Mouse (Mus musculus) stomach, embryonic 14.5 days (tissue): ENCODE data around the gene Clec2l. TPM values are rescaled to one million over a fixed set of nuclear protein-coding genes. Genes with fewer than 3 reads are reported as not detected.

ENCODE experiments used
- ATAC-seq: fragments of 200-750 bp; cut with Nextera tagmentation; 2 replicates; pipeline ENCODE4 v1.8.0; 2017; ENCODE audit warnings: low read depth, moderate TSS enrichment; ENCODE audit not compliant: insufficient number of reproducible peaks, insufficient read depth, low FRiP score
- H3K27ac ChIP-seq: fragments of 300-500 bp; sonication (generic); 2 replicates; pipeline ENCODE4 v1.5.1; 2014; ENCODE audit warnings: mild to moderate bottlenecking, low read length, moderate library complexity, mixed read lengths
- H3K27me3 ChIP-seq: fragments of 300-500 bp; sonication (generic); 2 replicates; pipeline ENCODE4 v1.6.1; 2014; ENCODE audit warnings: low read length, control low read depth, mixed read lengths; ENCODE audit not compliant: control insufficient read depth, insufficient read depth
- H3K36me3 ChIP-seq: fragments of 300-500 bp; sonication (generic); 2 replicates; pipeline ENCODE4 v1.6.1; 2014; ENCODE audit warnings: mild to moderate bottlenecking, control low read depth, low read length, moderate library complexity, mixed read lengths; ENCODE audit not compliant: control insufficient read depth, insufficient read depth
- H3K4me1 ChIP-seq: fragments of 300-500 bp; sonication (generic); 2 replicates; pipeline ENCODE4 v1.6.1; 2014; ENCODE audit warnings: low read length, control low read depth, mixed read lengths; ENCODE audit not compliant: control insufficient read depth, insufficient read depth
- H3K4me2 ChIP-seq: fragments of 300-500 bp; sonication (generic); replicated peaks from 2 replicates; pipeline ENCODE4 v1.6.1; 2014; ENCODE audit warnings: low read depth, low read length, control low read depth
- H3K4me3 ChIP-seq: fragments of 300-500 bp; sonication (generic); 2 replicates; pipeline ENCODE4 v1.5.1; 2014; ENCODE audit warnings: low read depth, low read length, control low read depth
- H3K9ac ChIP-seq: fragments of 300-500 bp; sonication (generic); replicated peaks from 2 replicates; pipeline ENCODE4 v1.6.1; 2014; ENCODE audit warnings: low read depth, mild to moderate bottlenecking, control low read depth, low read length, moderate library complexity, mixed read lengths
- H3K9me3 ChIP-seq: fragments of 300-500 bp; sonication (generic); 2 replicates; pipeline ENCODE4 v1.6.1; 2016; ENCODE audit warnings: low read depth, low read length, control low read depth; ENCODE audit not compliant: control insufficient read depth
- WGBS: fragments of 180-500 bp; shearing (Covaris S2); extraction: QIAGEN DNeasy Blood & Tissue Kit; methylation state at CpG from one replicate; pipeline ENCODE4 v1.1.7; 2014; 5-methylcytosine and 5-hydroxymethylcytosine counted together
- polyA plus RNA-seq: library from polyadenylated mRNA; unstranded; fragments of >200 nt; fragmentation: Nextera tagmentation; extraction: Ambion mirVana; gene quantifications from 2 replicates; pipeline ENCODE4 v1.2.1, GENCODE M21; 2014

The Clec2l gene
- polyA plus RNA-seq = 1.8 and 1.9 TPM in 2 replicates

- peak within 1 kb of the TSS; percentile 86 for H3K4me2 ChIP-seq
- peaks cover 7% of the 10 kb centered on the region; the same call in 1 of the 2 replicates for H3K27me3 ChIP-seq
- under 1% methylated on average over 78 of the region's 84 CpGs for WGBS
- peak within 1 kb of the TSS; percentile 57 for H3K9ac ChIP-seq
- ATAC-seq = peak; percentile 54; the same call in 1 of the 2 replicates
- H3K4me1 ChIP-seq = no peaks in the 10 kb centered on the region
- H3K27ac ChIP-seq = no peak within 1 kb of the TSS
- no peaks in the 10 kb centered on the region for H3K9me3 ChIP-seq
- no peaks in the 10 kb centered on the region for H3K36me3 ChIP-seq
- peak within 1 kb of the TSS; percentile 45 for H3K4me3 ChIP-seq
These were observed at the start of gene Clec2l for GRCm38 (mm10) chr6:38662714-38663615. TSS of gene Clec2l (plus strand) at chr6:38663069.

- Histone ChIP-seq H3K27me3 (no peaks in the 10 kb centered on the region), H3K4me2 (no peak overlapping the region), H3K4me1 (no peaks in the 10 kb centered on the region), H3K36me3 (peaks cover 3% of the 10 kb centered on the region), H3K9me3 (no peaks in the 10 kb centered on the region; the same call in 1 of the 2 replicates), H3K27ac (no peak overlapping the region), H3K4me3 (no peak overlapping the region), H3K9ac (no peak overlapping the region)
- no peak for ATAC-seq
- 95% methylated on average over 1 of the region's 1 CpGs for WGBS
These were observed 40.5 kb upstream of the Clec2l start for GRCm38 (mm10) chr6:38622406-38622805.

GRCm38 (mm10) chr6:38623457-38623856, 39.4 kb upstream of the Clec2l start:
- Histone ChIP-seq H3K9ac (no peak overlapping the region), H3K9me3 (no peaks in the 10 kb centered on the region), H3K27ac (no peak overlapping the region), H3K4me1 (no peaks in the 10 kb centered on the region), H3K36me3 (peaks cover 3% of the 10 kb centered on the region), H3K4me2 (no peak overlapping the region), H3K4me3 (no peak overlapping the region), H3K27me3 (no peaks in the 10 kb centered on the region)
- ATAC-seq = no peak
- whole genome bisulfite sequencing = 65% methylated on average over 2 of the region's 2 CpGs

- Histone ChIP-seq H3K4me2 (no peak overlapping the region), H3K4me1 (no peaks in the 10 kb centered on the region), H3K4me3 (no peak overlapping the region), H3K9me3 (no peaks in the 10 kb centered on the region), H3K27me3 (no peaks in the 10 kb centered on the region), H3K27ac (no peak overlapping the region), H3K36me3 (peaks cover under 1% of the 10 kb centered on the region), H3K9ac (no peak overlapping the region)
- 69% methylated on average over 1 of the region's 1 CpGs for WGBS
- no peak for ATAC-seq
These were observed 38.4 kb upstream of the Clec2l start for GRCm38 (mm10) chr6:38624439-38624838.

- H3K9me3 ChIP-seq = no peaks in the 10 kb centered on the region
- H3K27me3 ChIP-seq = no peaks in the 10 kb centered on the region
- no peak overlapping the region for H3K9ac ChIP-seq
- H3K4me2 ChIP-seq = no peak overlapping the region
- H3K27ac ChIP-seq = no peak overlapping the region
- 96% methylated on average over 5 of the region's 5 CpGs for WGBS
- H3K36me3 ChIP-seq = no peaks in the 10 kb centered on the region; the same call in none of the 2 replicates
- H3K4me3 ChIP-seq = no peak overlapping the region
- ATAC-seq = no peak
- no peaks in the 10 kb centered on the region for H3K4me1 ChIP-seq
These were observed 36.8 kb upstream of the Clec2l start for GRCm38 (mm10) chr6:38626086-38626485.

GRCm38 (mm10) chr6:38627081-38627480, 35.8 kb upstream of the Clec2l start:
- Histone ChIP-seq H3K9ac (no peak overlapping the region), H3K4me2 (no peak overlapping the region), H3K27ac (no peak overlapping the region), H3K36me3 (no peaks in the 10 kb centered on the region; the same call in 1 of the 2 replicates), H3K27me3 (no peaks in the 10 kb centered on the region), H3K9me3 (no peaks in the 10 kb centered on the region), H3K4me3 (no peak overlapping the region), H3K4me1 (no peaks in the 10 kb centered on the region)
- 94% methylated on average over 4 of the region's 4 CpGs for WGBS
- no peak for ATAC-seq

GRCm38 (mm10) chr6:38627486-38627885, 35.4 kb upstream of the Clec2l start:
- ATAC-seq = no peak
- 79% methylated on average over 4 of the region's 4 CpGs for whole genome bisulfite sequencing
- H3K9me3 ChIP-seq = no peaks in the 10 kb centered on the region
- H3K4me2 ChIP-seq = no peak overlapping the region
- no peak overlapping the region for H3K4me3 ChIP-seq
- H3K36me3 ChIP-seq = no peaks in the 10 kb centered on the region; the same call in 1 of the 2 replicates
- H3K27me3 ChIP-seq = no peaks in the 10 kb centered on the region
- H3K4me1 ChIP-seq = no peaks in the 10 kb centered on the region
- H3K27ac ChIP-seq = no peak overlapping the region
- no peak overlapping the region for H3K9ac ChIP-seq

- Histone ChIP-seq H3K9me3 (no peaks in the 10 kb centered on the region), H3K4me1 (no peaks in the 10 kb centered on the region), H3K27me3 (peaks cover 10% of the 10 kb centered on the region; the same call in 1 of the 2 replicates), H3K4me3 (no peak overlapping the region), H3K27ac (no peak overlapping the region), H3K9ac (no peak overlapping the region), H3K4me2 (no peak overlapping the region), H3K36me3 (no peaks in the 10 kb centered on the region)
- no peak for ATAC-seq
- WGBS = 100% methylated on average over 1 of the region's 1 CpGs
These were observed 33.3 kb upstream of the Clec2l start for GRCm38 (mm10) chr6:38629556-38629955.
